Mouse (Mus musculus) retina, embryonic 14.5 days (tissue): Measurements from ENCODE around the gene Cilp.

Experiments
- DNase-seq: peaks from one replicate; pipeline ENCODE4 v3.0.0-alpha.2; 2015; ENCODE audit warnings: low spot score

Gene Cilp

DNA sequence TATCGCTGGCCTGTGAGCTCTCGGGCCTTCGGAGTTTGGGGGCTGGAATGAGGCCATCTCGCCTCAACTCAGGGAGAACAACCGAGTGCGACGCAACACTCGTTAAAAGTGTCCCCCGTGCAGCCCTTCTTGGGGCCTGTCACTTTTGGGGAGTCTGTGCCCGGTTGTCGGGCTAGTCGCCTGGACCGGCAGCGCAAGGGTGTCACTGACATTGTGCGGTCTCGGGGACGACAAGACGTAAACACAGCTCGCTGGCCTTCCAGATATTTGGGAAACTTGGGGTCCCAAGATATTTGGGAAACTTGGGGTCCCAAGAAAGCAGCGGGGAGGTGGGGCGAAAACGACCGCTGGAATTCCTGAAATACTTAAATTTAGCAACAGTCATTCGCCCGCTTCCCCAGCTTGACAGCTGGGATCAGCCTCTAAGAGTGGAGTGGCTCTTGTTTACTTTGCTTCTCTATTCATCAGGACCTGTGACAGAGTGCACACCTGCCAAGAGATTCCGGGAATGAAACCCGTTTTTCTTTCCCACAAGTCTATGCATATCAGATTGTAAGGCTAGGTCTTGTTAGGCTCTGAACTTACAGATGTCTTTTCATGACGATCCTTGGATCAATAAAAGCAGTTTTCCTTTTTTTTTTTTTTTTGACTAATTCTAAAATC is 29.9 kb downstream of the Cilp start:
- no peak for DNase-seq

GRCm38 (mm10) chr9:65297056-65297455 is 32.1 kb downstream of the Cilp start:
- no peak for DNase-seq

GRCm38 (mm10) chr9:65298761-65299160 is 33.8 kb downstream of the Cilp start:
- no peak for DNase-seq

DNA sequence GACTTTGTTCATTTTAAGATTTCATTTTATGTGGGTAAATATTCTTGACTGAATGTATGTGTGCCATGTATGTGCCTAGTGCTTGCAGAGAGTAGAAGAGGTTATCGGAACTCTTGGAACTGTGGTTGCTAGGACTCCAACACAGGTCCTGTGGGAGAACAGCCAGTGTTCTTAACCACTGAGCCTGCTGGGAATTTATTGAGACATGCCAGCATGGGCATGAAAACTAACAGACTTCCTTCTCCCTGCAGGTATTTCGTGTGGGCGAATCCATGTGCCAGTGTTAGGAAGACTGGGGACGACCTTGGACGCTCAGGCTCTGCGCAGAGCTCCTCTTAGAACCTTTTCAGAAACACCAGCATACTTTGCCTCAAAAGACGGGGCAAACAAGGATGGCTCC is 34.7 kb downstream of the Cilp start:
- DNase-seq, result no peak

DNA sequence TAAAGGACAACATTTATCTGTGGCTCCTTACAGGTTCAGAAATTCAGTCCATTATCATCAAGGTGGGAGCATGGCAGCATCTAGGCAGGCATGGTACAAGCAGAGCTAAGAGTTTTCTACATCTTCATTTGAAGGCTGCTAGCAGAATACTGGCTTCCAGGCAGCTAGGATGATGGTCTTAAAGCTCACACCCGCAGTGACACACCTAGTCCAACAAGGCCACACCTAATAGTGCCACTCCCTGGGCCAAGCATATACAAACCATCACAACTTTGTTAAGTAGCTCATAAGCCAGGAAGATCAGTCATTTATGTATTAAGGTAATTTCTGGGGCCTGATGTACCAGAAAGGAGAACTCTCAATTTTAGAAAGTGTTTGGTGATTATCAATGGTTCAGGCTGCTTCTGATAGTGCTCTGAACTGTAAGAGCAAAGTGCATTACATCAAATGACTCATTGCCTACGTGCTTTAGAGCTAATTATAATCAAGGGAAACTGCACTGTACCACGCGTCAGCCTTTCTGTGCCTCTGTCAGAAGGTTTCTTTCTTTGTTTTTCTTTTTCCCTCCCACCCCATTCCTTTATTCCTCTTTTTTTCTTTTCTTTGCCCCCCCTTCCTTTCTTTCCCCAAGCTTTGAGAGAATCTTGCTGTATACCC is 37.5 kb downstream of the Cilp start:
- DNase-seq, result no peak

- no peak for DNase-seq
These were observed 38.6 kb downstream of the Cilp start for GRCm38 (mm10) chr9:65303586-65303985.

- no peak for DNase-seq
These were observed 39.3 kb downstream of the Cilp start for GRCm38 (mm10) chr9:65304300-65304699.

- DNase-seq, result no peak
These were observed 41.7 kb downstream of the Cilp start for GRCm38 (mm10) chr9:65306672-65307071.

DNA sequence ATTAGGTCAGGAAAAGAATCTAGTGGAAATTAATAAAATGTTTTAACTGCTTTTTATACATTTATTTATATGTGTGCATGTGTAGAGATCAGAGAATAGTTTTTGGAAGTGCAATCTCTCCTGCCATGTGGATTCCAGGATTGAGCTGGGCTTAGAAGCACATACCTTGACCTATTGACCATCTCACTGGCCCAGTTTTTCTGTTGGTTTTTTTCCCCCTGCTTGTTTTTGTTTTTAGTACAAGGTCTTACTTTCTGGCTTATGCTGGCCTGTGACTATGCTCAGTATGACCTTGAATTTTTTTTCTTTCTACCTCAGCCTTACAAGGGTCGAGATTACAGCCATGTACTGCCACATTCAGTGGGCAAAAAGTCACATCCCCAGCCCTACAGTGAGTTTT is 43.0 kb downstream of the Cilp start:
- no peak for DNase-seq

DNA sequence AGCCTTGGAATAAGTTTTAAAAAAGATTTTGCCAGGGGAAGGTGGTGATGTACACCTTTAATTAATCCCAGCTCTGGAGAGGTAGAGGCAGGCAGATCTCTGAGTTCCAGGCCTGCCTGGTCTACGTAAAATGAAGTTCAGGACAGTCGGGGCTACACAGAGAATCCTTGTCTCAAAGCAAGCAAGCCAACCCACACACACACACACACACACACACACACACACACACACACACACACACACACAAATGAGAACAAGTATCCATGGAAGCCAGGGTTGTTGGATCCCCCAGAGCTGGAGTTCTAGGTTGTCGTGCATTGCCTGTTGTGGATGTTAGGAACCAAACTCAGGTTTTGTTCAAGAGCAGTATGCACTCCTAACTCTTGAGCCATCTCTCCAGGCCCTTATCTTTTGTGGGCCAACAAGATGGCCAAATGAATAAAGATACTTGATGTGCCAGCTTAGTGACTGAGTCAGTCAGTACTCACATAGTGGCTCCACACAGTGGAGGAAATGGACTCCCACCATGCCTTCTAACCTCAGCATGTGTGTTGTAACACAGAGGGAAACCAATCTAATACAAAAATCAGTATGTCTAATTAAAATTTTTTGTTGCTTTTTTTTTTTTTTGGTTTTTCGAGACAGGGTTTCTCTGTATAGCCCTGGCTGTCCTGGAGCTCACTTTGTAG is 47.8 kb downstream of the Cilp start:
- DNase-seq, result no peak

DNA sequence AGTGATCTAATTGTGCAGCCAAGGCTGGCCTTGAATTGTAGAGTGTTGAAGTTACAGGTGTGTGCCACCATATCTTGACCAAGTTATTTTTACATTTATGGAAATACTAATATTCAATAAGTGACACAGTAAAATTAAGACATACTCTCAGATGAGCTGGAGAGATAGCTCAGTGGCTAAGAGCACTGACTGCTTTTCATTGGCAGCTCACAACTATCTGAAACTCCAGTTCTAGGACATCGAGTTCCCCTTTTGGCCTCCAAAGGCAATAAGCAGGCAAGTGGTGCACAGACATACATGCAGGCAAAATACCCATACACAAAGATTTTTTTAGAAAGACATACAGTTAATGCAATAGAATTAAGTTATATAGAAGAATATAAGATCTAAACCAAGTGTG is 48.9 kb downstream of the Cilp start:
- no peak for DNase-seq

GRCm38 (mm10) chr9:65322255-65322900 is 57.4 kb downstream of the Cilp start:
- no peak for DNase-seq

DNA sequence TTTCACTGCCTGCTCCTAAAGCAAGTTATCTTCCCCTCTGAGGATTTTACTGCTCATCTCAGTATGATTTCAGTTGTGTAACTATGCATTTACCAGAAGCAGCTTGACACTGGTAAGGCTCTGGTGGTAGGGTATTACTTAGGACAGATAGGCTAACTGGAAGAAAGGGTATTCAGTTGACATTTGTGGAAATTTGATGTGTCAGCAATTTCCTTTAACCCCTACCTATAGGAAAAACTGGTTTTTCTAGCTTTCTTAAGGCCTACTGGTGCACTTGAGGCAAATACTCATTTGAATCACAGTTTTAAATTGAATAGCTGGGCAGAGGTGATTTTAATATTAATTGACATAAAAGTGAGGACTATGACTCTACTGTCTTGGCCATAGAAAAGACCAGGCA is 61.0 kb downstream of the Cilp start:
- DNase-seq, result no peak

GRCm38 (mm10) chr9:65327371-65327770 is 62.4 kb downstream of the Cilp start:
- DNase-seq, result no peak
